Mouse (Mus musculus) cerebellum, adult 18-20 months (tissue): Measurements from ENCODE around the gene Cdh3.
A peak's percentile ranks its signal among the peaks of the same experiment; 100 is the strongest.

Source experiments
- DNase-seq, 2 experiments: peaks; one replicate each; pipeline ENCODE4 v3.0.0; 2021

The Cdh3 gene

DNA sequence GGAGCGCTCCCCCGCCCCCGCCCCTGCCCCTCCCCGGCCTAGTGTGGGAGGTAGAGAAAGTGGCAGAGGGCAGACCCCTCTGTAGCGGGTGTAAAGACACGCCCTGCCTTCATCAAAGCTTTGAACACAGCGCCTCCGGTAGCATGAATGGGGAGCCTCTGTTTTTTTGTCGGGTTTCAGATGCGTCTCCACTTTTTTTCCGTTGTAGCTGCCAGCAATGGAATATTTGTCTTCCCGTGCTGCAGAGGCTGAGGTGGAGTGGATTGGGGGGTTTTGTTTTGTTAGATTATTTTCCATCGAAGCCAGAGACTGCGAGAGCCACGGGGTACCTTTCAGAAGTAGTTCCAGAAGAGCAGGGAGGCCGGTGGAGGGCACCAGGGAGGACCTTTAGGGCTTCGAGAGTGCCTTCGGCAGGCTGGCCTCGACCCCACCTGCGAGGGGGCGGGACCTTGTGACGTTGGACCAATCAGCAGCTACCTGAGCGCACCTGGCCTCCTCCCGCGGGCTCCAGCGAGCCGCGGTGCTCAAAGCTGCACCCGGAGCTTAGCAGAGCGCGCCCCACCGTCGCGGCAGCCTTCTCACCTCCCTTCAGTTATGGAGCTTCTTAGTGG lies at the start of gene Cdh3:
Cdh3 (plus strand) TSS at position 527 of the 611 bp plus-strand sequence.
- peak; percentile 9 to 12 for DNase-seq

DNA sequence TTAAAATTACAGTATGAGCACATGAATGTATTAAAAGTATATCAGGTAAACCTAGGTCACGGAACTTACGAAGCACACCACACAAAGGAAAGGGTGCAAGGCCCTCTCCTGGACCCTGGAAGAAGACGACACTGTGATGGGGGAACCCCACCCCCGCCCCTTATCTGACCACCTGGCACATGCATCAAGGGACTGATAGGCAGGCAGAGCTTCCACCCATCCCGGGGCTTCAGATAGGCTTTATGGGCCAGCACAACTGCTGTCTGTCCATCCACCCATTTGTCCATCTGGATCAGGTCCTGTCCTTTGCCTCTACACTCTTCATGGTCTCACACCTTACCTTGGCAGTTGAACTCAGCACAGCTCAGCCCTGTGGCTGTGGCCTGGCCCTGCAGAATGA lies 48.6 kb upstream of the Cdh3 start:
- DNase-seq = no peak

DNA sequence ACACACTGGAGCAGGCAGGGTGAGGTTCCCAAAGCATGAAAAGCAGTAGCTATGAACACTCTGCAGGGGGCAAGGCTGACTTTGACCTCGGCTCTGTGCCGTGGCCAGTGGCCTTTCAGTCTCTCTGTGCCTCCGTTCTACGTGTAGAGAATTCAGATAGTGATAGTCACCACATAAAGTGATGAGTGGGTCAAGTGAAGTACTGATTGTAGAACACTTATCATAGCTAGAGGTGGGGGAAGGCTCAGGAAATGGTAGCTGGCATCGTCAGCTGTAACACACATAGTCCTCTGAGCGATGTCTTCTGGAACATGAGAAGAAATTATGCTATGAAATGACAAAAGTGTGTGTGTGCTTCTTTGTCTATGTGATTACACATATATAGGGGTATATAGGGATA lies 46.9 kb upstream of the Cdh3 start:
- no peak for DNase-seq

DNA sequence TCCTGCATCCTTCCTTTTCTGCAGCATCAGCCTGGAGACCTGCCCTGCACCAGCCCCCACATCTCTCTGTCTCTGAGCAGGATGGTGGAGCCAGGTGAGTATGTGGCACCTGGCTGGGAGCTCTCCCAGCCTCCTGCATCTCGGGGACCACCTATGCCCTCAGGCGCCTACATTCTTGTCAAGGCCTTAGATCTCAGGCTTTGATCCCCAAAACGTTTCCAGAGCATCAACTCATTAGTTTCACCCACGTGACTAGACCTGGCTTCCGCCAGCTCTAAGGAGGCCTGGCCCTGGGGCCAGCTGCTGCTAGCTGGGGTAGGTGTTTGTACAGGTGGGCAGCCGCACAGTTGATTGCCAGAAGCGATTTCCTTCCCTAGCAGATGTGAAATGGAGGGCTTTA lies 41.2 kb upstream of the Cdh3 start:
- no peak for DNase-seq

DNA sequence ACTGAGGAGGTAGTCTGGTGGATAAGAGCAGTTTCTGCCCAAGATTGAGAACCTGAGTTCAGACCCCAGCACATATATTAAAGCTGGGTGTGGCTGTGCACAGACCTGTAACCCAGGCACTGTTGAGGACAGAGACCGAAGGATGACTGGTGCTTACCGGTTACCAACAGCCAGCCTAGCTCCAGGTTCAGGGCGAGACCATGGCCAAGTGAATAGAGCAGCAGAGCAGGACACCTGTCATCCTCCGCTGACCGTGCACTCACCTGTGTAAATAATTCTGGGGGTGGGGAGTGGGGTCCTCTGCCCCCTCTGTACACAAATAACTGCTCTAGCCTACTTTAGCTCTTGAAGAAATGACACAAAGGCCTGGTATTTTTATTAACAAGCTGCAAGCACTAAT lies 36.7 kb upstream of the Cdh3 start:
- no peak for DNase-seq

DNA sequence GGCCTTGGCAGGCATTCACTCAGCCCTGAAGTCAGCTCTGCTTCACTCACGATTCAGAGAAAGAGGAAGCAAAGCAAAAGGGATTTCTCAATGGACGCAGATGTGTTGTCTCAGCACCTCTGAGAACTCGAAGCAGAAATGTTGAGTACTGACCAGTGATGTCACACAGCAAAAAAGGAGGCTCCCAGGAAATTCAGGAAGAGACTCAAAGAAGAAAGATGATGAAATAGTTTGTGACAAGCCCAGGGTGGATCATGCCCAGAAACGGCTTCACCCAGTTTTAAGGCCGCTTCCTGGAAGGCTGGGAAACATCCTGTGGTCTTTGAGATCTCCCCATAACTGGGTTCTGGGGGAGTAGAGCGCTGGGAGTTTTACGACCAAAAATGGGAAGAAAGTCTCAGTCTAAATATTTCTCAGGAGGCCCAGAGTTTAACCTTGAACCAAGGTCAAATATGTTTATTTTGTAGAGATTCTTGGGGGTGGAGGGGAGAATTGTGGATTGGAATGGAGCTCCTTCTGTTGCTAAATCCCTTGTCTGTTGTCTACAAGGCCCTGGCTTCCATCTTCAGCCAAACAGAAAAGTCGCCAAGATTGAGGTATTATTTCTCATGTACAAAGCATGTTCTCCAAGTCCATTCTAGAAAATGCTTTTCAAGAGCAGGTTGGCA lies 10.5 kb upstream of the Cdh3 start, which contains the start of gene 6030452D12Rik:
6030452D12Rik (plus strand) TSS at position 505 of the 668 bp plus-strand sequence.
- no peak for DNase-seq

DNA sequence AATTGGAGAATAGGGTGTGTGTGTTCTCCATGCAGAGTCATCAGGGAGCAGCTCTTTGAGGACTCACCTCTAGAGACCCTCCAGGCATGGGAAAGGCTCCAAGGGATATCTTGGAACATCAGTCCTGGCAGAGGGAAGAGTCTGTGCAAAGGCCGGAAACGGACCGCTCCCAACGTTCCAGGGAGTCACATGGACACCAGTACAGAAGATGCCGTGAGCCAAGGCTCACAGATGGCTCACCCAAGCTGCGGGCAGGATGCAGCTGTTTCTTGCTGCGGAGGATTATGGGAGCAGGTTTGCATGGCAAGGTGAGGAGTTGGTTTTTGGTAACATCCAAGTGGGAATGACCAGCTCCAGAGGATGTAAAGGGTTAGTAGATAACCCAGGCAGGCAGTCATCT lies 6.5 kb upstream of the Cdh3 start:
- DNase-seq = no peak

DNA sequence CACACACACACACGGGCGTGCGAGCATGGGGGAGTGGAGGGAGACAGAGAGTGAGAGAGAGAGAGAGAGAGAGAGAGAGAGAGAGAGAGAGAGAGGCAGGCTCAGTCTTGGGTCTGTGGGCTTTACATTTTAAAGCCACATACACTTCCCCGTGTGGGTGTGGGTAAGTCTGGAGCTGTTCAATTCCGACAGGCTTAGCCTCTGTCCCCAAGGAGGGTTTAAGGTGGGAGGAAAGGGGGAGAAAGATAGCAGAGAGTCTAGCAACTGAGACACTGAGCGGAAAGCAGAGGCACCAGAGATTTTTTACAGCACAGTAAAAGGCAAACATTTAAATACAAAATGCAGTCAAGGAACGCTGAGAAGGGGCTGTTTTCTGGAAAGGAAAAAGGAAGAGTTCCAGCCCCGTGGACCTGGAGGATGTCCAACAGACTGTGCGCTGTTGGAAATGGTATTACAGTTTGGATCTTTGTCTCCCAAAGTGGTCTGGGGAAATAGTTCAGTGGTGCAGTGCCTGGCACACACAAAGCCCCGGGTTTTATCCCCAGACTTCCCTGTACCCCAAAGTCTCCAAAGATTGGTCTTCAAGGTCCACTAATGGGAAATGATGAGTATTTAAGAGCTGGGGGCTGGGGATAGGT lies 5.2 kb upstream of the Cdh3 start:
- DNase-seq = no peak

DNA sequence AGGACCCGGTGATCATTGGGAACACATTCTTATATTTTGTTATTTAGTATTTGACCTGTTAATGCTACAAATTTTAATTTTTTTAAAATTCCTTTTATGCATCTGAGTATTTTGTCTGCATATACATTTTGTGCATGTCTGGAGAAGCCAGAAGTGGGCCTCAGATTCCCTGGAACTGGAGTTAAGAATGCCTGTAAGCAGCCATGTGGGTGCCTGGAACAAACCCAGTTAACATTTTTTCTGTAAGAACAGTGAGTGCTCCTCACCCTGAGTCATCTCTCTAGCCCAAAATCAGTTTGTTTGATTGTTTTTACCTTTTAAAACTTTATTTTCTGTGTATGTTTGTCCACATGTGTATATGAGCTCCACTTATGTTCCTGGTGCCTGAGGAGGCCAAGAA lies 4.6 kb upstream of the Cdh3 start:
- DNase-seq = no peak

DNA sequence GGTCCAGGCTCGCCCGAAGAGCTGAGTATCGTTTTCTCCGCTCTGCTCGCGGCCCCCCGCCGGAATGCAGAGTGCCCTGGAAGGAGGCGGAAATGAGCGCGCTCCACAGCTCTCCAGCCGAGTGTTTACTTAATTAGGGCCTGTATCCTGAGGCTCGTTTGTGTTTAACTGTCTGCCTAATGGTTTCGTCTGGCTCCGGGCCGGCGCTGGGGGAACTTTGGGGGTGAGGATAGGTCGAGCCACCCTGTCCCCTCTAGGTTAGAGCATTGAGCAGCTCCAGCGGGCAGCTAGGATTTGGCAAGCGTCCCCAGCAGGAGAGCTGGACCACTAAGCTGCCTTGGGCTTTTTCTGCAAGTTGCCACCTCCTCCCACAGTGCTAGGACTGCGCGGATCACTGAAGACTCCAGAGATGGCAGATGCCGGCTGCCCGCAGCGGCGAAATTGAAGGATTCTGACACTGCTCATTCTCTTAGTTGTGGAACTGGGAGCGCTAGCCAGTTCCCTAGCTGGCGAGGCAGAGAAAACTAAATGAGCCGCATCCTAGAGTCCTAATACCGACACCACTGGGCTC lies 2.8 kb upstream of the Cdh3 start:
- DNase-seq = peak; percentile 12 to 21

DNA sequence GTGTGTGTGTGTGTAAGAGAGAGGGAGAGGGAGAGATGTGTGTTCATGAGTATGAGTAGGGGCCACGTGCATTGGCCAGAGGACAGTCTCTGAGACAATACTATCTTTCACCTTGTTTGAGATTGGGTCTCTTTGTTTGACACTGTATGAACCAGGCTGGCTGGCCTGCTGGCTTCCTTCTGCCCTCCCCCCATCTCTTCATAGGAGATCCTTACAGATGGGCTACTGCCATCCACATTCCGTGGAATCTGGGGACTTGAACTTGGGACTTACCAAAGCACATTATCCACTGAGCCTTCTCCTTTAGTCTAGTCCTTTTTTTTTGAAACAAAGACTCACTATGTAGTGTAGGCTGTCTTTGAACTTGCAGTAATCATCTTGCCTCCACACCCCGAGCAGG lies 2.2 kb upstream of the Cdh3 start:
- no peak for DNase-seq

DNA sequence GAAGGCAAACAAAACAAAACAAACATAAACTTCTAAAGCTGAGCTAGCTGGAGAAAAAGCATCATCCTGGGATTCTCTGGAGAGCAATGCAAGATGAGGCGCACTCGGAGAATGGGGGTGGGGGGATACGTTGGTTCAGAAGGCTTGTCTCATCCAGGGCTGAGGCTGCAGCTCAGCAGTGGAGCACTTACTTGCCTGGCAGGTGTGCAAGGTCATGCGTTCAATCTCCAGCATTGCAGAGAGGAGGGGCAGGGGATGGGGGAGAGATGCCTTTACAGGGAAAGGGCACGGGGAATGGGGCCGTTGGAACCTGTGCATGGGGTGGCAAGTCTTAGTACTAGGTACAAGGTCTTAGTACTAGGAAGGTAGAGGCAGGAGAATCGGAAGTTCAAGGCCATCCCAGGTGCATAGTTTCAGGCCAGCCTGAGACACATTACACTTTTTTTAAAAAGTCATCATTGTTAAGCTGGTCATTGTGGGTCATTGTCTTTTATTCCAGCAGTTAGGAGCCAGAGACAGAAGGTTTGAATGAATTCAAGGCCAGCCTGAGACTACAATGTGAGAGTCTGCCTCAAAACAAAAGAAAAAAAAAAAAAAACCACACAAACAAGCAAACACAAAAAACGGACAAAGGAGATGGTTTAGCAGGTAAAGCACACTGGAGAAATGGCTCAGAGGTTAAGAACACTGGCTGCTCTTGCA lies 1.5 kb upstream of the Cdh3 start:
- no peak for DNase-seq

DNA sequence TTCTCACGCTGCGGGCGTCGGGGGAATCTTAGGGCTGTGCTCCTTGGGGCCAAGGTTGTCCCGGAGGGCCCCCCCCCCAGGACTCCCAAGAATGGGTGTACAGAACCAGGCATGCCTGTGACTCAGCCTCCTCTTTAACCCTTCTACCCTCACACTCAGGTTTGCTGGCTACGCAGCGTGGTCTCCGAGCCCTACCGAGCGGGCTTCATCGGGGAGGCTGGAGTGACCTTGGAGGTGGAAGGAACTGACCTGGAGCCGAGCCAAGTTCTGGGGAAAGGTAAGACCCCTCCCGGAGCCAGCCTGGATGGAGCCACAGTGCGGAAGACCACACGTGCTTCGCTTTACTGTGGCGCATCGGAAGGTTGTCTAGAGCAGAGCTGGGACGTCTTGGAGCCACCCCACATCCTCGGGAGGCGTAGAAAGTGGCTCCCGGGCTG lies 392 bp downstream of the Cdh3 start:
- DNase-seq = no peak

DNA sequence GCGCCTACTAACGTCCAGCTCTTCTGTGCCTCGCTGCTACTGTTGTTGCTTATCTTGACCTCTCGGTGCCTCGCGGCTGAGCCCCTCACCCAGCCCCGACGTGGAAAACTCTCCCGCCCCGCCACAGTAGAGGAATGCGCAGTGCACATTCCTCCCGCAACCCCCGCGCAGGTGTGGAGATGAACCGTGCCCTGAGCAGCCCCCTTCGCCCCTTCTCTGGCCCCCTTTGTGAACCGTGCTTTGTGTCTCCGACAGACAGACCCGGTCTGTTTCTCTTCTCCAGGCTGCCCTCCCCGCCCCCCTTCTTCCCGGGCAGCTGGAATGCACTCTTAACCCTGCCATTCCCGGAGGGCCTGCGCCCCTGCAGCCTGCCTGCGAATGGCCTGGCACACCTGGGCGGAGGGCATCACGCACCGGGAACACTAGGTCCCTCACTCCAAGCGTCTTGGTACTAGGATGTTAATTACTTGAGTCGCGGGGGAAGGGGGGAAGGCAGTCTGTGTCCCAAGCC lies 895 bp downstream of the Cdh3 start:
- DNase-seq = no peak

DNA sequence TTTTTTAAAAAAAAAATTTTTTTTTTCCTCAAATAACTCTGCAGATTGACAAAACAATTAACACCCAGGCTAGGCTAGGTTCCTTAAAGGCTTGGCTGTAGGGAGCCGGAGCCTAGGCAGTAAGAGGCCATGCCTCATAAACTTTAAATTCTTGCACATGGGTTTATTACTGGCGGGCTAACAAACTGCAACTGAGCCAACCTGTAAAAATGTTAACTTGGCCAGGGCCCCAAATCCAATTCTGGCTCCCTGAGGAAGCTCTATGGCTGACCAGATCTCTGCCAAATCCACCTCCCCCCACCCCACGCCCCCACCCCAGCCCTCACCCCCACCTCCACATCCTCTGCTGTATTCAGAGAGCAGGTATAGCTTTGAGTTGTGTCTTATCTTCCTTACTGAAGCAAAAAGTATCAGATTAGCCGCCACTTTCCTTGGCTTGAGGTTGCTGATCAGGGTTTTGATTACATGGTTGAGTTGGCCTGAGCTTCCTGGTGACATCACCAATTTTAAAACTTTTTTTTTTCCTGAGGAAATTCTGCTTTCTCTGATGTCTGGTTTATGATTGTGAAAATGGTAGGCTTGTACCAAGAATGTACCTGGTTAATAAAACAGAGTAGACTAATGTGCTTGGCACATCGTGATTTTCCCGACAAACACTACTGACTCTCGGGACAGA lies 1.9 kb downstream of the Cdh3 start:
- no peak for DNase-seq

DNA sequence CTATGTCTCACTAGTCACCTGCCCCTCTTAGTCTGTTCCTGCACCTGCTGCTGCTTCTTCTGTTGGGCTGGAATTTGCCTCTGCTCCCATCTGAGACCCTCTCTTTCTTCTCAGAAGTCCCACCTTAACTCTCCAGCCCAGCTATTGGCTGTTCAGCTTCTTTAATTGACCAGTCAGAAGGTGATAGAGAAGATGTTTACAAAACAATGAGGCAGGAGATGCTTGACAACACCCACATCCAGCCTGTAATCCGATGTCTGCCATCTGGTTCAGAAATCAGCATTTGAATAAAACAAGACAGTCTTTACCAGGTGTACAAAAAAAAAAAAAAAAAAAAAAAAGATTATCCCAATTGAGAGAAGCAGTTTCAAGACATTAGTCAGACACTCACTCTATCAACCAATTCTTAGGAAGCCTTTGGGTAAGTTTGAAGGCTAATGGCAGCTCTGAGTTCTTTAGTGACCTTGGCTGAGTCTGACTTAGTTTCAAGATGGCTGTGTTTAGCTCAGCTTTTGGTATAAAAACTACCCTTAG lies 5.3 kb downstream of the Cdh3 start:
- no peak for DNase-seq

DNA sequence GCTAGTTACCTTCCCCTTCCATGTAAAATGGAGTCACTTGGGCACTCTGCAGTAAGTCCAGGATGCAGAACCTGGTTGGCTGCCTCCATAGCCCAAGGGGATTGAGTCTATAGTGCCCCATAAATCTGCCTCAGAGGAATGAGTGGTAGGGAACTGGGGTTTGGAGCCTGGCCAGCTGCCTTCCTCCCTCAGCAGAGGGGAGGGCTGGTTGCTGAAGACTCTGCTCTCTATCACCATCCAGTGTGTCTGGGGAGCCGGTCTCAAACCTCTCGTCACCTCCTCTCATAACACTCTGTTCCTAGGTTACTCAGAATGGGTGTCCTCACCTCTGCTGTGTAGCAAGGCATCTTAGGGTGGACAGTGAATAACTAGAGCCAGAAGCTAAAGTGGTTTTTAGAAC lies 5.9 kb downstream of the Cdh3 start:
- DNase-seq = no peak

DNA sequence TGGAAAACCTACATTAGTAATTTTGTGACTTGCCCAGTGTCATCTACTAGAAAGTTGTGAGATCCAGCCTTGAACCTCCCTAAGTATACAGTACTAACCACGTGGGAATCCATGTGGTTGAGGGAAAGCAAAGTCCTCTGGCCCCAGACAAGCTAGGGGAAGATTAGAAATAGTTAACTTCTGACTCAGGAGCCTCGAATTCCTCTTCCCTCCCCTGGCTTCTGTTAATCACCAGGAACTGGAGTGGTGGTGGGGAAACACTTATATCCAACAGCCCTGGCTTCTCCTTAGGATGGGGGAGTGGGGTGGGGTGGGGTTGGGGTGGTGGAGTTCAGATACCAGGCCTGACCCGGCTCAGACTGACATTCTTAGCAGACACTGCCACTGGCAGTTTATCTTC lies 8.1 kb downstream of the Cdh3 start:
- DNase-seq = no peak

DNA sequence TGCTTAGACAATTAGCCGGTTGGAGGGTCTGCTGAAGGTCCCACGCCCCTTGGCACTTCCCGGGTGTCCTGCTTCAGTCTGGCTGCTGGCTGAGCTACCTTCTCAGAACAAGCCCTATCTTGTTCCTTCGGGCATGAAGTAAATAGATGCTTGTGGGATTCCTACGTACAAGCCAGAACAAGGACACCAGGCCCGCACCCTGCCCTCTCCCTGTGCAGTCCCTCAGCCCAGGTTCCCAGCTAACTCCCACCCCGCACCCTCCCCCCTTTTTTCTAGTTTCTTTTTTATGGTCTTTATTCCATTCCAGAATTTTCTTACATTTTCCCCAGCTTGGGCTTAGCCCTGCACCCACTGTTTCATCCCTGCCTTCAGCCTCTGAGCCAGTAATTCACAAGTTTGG lies 9.9 kb downstream of the Cdh3 start:
- DNase-seq = no peak

DNA sequence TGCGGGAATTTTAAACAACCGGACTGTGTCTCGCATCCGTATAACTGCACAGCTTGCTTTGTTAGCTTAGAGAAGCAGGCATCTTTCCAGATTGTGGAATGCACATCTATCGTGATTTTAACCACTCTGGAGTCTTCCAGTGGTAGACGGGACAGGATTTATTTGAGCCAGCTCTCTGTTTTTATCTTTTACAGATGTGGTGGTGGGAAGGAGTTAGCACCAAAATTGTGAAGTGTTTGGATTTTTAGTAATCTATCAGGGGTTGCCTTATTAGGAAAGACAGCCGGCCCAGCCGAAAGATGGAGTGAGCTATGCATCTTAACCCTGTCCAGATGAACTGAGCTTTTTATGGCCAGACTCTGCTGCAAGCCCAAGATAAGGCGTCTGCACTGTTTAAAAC lies 11.2 kb downstream of the Cdh3 start:
- DNase-seq = no peak

DNA sequence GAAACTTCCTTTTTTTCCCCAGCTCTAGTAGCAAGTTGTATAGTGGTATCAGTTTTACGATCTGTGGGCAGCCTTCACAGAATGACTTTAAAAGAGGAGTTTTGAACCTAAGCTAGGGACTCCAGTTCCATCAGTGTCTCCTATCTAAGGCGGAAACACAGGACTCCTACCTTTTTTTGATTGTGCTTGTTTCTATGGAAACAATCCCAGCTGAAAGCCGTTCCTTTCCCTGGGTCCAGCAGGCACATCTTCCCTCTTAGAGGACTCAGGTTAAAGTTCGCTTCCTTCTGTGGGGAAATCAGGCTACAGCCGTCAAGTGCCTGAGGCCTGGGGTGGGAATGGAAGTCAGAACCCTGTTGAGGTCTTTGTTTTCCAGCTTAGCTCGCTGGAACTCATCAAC lies 16.0 kb downstream of the Cdh3 start:
- DNase-seq = no peak
